Mouse (Mus musculus) layer of hippocampus, adult 8-10 months (tissue): ENCODE results near the gene Defa23. TPM values are rescaled to one million over a fixed set of nuclear protein-coding genes. Genes with fewer than 3 reads are reported as not detected.
"Not testable (repeated sequence)": the region's sequence is repeated elsewhere in the genome, so short reads cannot be mapped to it uniquely, and the experiment has no call there.

Experiments
- DNase-seq, 2 experiments: peaks; one replicate each; pipeline ENCODE4 v3.0.0; 2022; ENCODE audit warnings: low spot score in 2 of 2
- total RNA-seq, 4 experiments: library from RNA; stranded (reverse); gene quantifications; 2 replicates each; pipeline ENCODE4 v1.2.4; 2022

The Defa23 gene
- not detected for total RNA-seq

DNA sequence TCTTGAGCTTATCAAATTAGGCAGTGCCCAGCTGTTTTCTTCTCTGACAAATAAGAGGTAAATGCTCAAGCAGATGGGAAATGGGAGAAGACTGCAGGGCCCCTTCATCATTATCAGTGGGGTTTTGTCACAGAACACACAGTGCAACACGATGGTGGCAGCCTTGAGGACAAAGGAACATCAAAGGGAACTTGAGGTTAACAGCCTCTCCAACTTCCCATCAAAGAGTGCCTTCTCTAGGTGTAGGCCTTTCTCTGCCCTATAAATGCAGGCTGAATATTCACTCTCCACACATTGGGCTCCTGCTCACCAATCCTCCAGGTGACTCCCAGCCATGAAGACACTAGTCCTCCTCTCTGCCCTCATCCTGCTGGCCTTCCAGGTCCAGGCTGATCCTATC lies at the start of gene Defa23:
Gene Defa23 (plus strand): TSS at position 301 of the 400 bp plus-strand sequence.
- not testable (repeated sequence) for DNase-seq

DNA sequence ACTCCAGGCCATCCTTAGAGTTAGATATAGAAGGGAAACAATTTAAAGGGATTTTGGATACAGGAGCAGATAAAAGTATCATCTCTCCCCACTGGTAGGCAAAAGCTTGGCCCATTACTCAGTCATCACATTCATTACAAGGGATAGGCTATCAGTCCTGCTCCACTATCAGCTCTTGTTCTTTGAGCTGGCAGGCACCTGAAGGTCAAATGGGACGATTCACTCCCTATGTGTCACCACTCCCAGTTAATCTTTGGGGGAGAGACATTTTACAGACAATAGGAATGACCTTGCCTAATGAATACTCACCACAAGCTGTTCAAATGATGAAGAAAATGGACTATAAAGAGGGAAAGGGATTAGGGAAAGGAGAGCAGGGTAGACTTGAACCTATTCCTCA lies 48.0 kb upstream of the Defa23 start:
- no peak for DNase-seq

DNA sequence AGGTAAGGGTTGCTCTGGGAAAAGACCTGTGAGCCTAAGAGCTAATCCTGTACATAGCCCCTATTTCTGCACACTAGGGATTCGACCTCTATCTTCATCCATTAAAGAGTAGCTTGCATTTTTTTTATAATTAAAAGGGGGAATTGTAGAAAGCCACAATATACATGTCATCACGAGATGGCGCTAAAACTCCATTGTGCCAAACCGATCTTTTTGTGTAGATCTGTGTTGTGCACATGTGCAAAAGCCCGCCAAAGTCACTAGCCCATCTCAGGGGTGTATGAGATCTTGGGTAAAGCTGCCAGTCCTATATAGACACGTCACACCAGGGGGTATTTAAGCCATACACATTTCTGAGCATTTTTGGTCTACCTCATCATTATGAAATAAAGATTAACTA lies 46.3 kb upstream of the Defa23 start:
- DNase-seq = not testable (repeated sequence)

DNA sequence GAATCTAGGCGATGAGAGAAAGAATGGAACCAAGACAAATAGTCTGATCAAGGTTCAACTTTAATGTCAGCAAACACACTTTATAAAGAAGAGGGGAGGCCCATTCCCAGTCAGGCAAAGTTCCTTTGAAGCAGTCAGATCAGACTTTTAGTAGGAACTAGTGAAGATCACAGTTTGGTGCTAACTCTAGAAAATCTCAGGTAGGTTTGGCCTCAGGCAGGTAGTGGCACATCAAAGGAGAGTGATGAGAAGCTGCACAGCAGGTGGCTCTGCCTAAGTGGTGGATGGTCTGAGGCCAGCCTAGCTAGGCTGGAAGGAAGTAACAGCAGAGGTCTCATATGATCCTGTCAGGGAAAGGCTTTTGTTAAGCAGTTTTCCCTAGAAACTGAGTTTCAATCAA lies 44.3 kb upstream of the Defa23 start:
- not testable (repeated sequence) for DNase-seq

DNA sequence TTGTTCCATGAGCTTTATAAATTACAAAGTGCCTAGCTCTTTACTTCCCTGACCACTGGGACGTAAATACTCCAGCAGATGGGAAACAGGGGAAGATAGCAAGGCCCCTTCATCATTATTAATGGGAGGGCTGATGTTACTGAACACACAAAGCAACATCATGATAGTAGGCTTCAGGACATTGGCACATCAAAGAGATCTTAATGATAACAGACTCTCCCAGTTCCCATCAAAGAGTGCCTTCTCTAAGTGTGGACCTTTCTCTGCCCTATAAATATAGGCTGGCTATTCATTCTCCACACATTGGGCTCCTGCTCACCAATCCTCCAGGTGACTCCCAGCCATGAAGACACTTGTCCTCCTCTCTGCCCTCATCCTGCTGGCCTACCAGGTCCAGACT lies 29.6 kb upstream of the Defa23 start, which contains the start of gene Defa21:
Gene Defa21 (plus strand): TSS at position 301 of the 400 bp plus-strand sequence.
- DNase-seq = not testable (repeated sequence)

DNA sequence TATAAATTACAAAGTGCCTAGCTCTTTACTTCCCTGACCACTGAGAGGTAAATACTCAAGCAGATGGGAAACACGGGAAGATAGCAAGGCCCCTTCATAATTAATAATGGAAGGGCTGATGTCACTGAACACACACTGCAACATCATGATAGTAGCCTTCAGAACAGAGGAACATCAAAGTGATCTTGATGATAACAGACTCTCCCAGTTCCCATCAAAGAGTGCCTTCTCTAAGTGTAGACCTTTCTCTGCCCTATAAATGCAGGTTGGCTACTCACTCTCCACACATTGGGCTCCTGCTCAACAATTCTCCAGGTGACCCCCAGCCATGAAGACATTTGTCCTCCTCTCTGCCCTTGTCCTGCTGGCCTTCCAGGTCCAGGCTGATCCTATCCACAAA lies 9.9 kb downstream of the Defa23 start, which contains the start of gene Defa35:
Gene Defa35 (plus strand): TSS at position 301 of the 400 bp plus-strand sequence.
- DNase-seq = not testable (repeated sequence)

DNA sequence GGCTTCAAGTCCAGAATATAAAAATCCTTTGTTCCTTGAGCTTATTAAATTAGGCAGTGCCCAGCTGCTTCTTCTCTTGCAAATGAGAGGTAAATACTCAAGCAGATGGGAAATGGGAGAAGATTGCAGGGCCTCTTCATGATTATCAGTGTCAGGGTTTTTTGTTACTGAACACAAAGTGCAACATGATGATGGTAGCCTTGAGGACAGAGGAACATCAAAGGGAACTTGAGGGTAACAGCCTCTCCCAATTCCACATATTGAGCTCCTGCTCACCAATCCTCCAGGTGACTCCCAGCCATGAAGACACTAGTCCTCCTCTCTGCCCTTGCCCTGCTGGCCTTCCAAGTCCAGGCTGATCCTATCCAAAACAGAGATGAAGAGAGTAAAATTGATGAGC lies 29.3 kb downstream of the Defa23 start, which contains the start of gene Defa25:
Gene Defa25 (plus strand): TSS at position 301 of the 400 bp plus-strand sequence.
- not testable (repeated sequence) for DNase-seq

DNA sequence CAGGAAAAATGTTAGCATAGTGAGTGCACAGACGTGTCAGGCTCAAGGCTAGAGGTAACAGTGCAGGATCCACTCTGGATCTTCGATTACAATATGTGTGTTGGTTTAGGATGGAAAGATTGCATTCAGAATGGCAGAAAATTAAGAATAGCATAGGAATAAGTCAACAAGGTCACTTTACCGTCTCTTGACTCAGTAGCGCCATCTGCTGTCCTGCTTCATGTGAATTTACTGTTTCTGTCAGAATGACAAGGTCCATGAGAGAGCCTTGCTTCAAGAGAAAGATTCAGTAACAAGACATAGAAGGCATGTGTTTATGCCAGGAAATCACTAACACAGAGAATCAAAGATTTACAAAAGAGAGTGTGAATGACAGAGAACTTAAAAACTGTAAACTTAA lies 38.3 kb downstream of the Defa23 start:
- DNase-seq = no peak

DNA sequence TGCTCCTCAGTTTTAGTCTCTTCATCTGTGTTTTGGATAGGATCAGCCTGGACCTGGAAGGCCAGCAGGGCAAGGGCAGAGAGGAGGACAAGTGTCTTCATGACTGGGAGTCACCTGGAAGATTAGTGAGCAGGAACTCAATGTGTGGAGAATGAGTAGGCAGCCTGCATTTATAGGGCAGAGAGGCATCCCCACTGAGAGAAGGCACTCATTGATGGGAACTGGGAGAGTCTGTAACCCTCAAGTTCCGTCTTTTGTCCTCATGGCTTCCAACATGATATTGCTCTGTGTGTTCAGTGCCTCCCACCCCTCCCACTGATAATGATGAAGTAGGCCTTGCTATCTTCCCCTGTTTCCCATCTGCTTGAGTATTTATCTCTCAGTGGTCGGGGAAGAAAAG lies 41.1 kb downstream of the Defa23 start, which contains the start of gene Gm14851:
Gene Gm14851 (minus strand): TSS at position 101 of the 400 bp plus-strand sequence.
- DNase-seq = not testable (repeated sequence)

Other genes starting within 250 kb of the Defa23 start
- not detected for gene Defb33, start 162.4 kb upstream of the Defa23 start, total RNA-seq
- not detected for gene Gm15056, start 152.4 kb upstream of the Defa23 start, total RNA-seq
- not detected for gene Gm6040, start 133.0 kb upstream of the Defa23 start, total RNA-seq
- gene AY761185, start 110.3 kb upstream of the Defa23 start, total RNA-seq = not detected
- not detected for gene Defa21, start 29.5 kb upstream of the Defa23 start, total RNA-seq
- gene Defa35, start 10.0 kb downstream of the Defa23 start, total RNA-seq = not detected
- gene Defa25, start 29.4 kb downstream of the Defa23 start, total RNA-seq = not detected
- gene Gm14851, start 41.0 kb downstream of the Defa23 start, total RNA-seq = not detected
- not detected for gene Defa30, start 79.6 kb downstream of the Defa23 start, total RNA-seq
- gene Defa22, start 107.2 kb downstream of the Defa23 start, total RNA-seq = not detected
- gene Defa31, start 136.6 kb downstream of the Defa23 start, total RNA-seq = not detected
- not detected for gene Gm15293, start 146.5 kb downstream of the Defa23 start, total RNA-seq
- gene Gm15292, start 194.7 kb downstream of the Defa23 start, total RNA-seq = not detected